Mouse (Mus musculus) common myeloid progenitor, adult 5-6 weeks (primary cell): ENCODE results near the gene Homer2. TPM values are rescaled to one million over a fixed set of nuclear protein-coding genes. Genes with fewer than 3 reads are reported as not detected.

Source experiments
- ATAC-seq: replicated peaks from 2 replicates; pipeline ENCODE4 v1.8.0; 2016; ENCODE audit warnings: low read depth, mild to moderate bottlenecking, moderate TSS enrichment, inconsistent platforms; ENCODE audit not compliant: poor library complexity, severe bottlenecking
- total RNA-seq: library from RNA; stranded (forward); fragments of 200-1000, 187-1606 nt; gene quantifications from 2 replicates; pipeline ENCODE4 v1.2.3, GENCODE M21; 2017

Gene Homer2
- total RNA-seq, 1 experiment from 2014 or later, result 0.78 TPM

DNA sequence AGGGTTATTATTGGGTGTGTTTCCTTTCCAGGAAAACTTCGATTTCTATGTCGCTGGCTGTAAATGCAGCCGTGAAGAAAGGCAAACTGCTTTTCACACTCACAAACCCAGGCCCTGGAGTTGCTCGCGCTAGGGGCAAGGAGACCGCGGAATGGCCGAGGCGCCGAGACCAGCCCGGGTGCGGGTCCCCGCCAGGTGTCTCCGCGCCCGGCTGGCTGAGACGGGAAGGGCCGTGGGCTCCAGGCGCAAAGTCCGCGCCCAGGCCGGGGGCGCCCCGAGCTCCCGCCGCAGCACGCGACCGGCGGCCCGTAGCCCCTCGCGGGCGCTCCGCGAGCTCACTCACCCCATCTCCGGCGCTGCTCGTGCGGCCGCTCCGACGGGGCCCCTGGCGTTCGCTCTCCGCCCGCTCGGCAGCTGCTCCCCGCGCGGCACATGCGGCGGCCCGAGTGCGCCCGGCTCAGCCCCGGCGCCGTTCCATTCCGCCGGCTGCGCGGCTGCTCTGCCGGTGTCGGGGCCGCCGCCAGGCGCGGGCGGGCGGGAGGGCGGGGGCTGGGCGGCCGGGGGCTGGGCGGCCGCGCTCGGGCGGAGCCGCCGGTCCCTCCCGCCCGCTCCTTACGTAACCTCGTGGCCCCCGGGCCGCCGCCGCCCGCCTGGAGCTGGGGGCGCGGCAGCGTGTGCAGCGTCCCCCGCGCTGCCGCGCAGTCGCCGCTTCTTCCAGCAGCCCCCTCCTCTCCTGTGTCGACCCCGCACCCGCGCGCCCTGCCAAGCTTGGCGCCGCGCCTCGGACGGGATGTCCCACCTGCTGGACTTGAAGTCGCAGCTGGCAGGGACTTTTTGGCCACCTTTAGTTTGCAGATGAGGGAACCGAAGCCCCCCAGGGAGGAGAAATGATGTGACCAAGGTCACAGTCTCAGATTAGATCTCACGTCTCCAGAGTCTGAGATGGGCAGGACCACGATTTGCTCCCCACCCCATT lies 623 bp downstream of the Homer2 start:
- ATAC-seq, result no peak; the same call in 1 of the 2 replicates

DNA sequence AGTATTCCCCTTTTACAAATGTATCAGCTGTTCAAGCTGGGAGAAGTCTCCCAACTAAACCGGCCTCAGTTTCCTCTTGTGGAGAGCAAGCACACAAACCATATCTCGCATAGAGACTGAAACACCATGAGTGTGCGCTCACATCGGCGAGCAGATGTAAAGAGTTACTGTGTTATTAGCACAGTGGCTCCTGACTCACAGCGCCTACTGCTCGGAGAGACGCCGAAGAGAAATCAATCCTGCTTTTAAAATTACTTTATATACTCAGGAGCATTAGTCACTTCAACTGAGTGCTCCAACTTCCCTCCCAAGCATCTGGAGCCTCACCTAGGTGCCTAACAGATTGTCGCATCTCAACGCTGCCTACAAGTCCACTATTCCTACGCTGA lies 1.3 kb downstream of the Homer2 start:
- ATAC-seq, result 0 out of 2 replicates have a peak, but pooled peaks have one; percentile 6

DNA sequence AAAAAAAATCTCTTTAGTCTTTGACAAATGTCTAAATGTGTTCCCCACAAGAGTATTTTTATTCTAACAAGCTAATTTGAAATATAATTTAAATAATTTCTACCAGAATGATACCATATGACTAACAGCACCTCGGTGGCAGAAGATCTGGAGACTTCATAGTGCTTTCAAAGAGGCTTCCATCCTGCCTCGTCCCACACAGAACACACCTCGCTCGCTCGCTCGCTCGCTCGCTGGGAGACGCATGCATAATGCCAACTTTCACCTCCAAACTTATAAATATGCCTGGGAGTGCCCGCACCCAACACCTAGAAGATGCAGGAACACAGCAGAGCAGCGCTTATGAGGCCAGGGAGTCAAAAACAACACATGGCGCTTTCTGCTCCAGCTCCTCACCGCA lies 9.0 kb downstream of the Homer2 start:
- no peak for ATAC-seq

DNA sequence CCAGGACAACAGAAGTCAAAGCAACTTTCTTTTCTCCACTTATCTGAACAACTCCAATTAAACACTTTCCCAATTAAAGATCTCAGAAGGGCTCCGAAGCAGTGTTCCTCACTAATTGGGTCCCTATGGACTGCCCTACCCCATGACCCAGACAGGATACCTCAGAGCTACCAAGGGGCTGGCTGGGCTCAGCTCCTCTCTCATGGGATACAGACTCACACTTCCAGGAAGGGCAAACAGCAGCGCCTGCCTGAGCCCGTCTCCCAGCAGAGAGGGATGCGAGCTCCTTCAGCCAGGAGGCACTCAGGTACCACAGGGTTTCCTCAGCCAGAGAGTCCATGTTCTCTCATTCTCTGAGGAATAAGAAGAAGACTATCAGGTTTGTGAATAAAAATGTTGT lies 9.4 kb downstream of the Homer2 start:
- ATAC-seq, result no peak

DNA sequence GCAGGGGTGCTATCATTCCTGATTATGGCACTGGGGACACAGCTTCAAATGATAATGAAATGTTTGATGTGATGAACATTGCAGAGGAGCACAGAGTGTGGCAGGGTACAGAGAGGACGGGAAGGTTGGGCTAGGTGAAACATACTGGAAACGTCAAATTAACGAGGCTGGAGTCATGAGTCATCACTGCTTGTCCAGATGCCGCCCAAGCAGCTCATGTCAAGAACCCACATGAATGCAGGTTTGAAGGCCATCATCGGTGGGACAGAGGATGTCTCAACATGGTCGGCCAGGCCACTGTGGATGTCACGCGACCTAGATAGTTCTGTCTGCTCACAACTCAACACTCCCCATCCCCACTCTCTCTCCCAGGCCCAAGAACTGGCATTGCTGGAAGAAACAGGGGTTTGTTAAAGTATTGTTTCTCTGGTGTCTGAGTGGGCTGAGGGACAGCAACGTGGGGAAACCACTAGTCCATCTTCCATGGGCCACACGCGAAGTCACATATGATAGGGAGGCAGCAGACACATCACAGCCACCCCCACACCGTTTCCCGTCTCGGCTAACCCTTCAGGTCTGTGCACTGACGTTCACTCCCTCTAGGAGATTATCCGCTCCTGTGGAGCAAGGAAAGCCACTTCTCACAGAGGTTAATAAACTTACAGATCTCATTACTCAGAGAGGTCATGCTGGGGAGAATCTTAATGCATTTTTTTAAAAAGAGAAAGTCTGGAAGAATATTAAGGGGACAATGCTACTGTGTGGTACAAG lies 11.4 kb downstream of the Homer2 start:
- ATAC-seq, result no peak

DNA sequence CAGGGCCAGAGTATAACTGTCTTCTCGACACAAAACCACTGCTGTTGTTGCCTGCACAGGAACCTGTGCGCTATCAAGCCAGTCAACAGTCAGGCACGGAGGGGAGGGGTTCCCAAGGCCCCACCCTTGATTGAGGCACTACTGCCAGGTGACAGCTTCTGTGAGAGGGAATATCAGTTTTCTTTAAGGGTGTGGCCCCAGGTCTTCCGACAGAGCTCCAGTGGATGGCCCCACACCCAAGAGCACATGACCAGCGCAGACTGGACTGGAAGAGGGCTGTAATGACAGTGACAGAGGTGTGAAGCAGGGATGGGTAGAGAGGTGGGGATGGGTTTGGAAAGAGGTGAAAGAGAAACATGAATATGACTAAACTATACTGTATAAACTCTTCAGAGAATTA lies 16.3 kb downstream of the Homer2 start:
- ATAC-seq, result no peak

DNA sequence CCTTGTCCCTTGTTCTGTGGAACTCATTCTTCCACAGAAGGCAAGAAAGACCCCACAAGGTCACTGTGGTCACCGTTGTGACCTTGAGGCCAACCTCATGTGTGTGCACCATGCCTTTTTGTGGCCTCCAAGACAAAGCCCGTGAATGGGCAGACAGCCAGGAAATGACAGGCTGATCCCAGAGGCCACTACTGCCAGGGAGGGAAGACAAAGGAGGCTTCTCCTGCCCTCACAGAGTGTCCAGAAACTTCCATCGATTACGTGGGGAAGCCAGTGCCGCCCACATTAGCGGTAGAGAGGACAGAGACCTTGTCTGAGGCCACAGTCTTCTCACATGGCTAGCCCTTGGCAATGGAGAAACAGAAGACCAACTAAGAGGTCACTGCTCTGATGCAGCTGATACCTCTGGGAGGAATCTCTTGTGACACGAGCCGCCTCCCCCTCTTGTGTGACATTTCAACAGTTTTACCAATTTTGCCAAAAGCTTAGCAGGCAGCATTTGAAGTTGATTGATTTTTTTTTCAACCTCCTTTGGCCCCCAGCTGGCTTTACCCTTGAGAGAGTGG lies 18.1 kb downstream of the Homer2 start:
- no peak for ATAC-seq

DNA sequence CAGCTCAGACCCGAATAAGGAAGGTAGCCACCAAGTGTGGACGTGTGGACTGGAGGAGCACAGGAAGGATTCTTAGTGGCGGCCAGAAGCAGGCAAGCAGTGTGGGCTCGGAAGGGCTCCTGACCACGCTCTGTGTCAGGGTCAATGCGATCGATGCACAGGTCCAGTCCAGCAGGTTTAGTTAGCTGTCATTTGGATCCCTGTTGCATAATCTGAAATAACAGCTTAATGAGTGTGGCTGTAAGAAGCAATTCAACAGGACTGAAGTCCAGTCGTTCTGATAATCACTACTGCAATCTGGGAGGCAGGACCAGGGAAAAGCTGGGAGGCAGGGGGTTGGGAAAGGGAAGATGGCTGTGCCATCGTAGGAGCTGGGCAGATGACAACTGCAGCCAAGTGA lies 18.9 kb downstream of the Homer2 start:
- no peak for ATAC-seq

DNA sequence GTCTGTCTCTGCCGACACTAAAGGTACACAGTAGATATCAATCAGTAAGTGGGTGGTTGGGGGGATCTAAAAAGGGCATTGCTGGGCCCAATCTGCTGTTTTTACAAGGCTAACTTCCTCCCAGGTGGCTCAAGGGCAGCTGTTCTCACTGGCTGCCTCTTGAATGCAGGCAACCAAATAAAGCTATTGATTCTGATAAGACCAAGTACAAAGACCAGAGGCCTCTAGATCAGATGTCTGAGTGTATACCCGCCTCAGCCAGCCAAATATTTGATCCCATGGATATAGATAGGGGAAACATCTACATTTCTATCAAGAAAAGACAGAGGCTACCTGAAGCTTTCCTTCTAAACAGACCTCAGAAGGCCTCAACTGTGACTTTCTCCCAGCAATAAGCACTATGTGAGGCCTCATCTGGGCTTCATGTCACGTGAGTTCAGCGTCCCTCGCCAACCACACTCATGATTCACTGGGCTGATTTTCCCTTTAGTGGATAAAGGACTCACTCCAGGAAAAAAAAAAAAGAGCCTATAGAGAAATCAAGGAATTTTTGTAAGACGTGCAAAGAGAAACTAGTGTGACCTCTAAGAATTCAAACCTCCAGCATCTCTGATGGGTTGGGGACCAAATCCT lies 19.5 kb downstream of the Homer2 start:
- no peak for ATAC-seq

DNA sequence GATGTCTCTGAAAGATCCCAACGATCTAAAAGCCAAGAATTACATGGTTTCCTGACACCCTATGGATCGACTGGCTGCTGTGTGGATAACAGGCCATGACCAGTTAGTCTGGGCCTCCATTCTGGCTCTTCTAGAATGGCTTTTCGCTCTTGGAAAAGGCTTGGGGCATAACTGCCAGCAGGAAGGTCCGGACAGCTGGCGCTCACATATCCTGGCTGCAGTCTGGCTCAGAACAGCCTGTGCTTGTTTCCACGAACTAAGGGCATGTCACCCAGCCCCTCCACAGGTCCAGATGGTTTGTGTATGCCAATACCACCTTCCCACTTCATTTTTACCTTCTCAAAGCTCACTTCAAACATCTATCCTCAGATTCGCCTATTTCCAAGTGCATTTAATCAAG lies 22.0 kb downstream of the Homer2 start:
- ATAC-seq, result no peak

DNA sequence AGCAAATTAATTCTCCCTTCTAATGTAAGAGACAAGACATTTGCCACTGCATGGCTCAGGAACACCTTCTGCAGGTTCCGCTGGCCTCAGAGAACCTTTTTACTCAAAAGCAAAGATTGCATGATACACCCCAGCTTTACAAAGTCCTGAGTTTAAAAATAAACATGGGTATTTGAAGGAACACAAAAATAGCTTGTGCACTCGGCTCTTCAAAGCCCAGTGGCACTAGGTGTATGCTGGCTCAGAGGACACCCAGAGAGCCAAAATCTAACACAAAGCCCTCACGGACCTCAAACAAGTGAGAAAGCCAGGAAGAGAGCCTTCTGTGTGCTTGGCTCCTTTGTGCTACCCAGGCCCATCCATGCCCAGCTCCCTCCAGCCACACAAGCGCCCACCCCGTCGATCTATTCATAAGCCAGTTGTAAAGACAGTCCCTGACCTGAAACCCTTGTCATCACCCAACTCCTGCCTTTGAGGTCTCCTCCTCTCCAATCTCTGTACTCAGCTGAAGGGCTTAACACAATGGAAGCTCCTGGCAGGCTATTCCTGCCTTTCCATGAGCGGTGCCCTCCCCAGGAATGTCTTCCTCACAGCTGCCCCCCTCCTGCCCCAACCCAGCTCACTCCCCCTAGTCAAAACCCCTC lies 23.4 kb downstream of the Homer2 start:
- no peak for ATAC-seq

DNA sequence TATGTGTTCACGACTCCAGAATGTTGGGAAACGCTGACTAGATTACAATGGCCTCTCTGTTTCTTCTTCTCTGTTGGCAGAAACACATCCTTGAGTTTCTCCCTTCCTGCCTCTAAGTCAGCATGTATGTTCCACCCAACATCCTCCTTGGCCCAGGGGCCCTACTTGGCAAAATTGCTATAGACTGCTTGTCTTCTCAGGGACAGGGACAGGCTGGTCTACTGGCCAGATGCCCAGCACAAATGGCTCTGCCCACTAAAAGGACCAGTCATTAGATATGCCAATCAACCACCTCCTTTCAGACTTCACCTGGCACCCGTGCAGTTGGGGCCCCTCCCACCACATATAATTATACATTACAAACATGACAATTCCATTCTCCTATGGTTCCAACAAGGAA lies 25.9 kb downstream of the Homer2 start:
- no peak for ATAC-seq

DNA sequence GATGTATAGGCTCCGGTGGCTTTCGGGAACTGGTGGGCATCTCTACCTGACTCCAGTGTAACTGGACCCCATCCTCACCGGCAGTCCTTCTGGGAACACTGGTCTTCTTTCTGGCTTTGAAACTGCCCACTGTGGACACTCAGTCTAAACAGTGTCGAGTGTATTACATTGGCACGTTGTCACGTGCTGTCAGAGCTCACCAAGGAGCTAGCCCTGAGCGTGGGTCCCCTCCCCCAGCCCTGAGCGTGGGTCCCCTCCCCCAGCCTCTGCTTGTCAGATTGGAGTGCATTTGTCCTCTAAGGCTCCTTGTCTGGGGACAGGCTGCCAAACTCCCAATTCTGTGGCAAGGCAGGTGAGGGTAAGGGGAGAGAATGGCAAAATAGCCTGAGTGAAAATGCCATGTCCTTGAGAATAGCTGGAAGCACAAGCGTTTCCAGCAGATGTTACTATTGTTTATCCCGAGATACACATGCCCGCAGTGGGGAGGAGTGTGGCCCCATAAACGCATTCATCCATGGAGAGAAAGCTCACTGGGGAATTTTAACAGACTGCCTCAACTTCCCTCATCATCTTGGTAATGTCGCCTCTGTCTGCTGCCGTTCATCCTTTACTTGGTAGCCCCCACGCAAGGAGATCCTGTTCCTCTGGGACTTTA lies 33.8 kb downstream of the Homer2 start:
- ATAC-seq, result no peak

DNA sequence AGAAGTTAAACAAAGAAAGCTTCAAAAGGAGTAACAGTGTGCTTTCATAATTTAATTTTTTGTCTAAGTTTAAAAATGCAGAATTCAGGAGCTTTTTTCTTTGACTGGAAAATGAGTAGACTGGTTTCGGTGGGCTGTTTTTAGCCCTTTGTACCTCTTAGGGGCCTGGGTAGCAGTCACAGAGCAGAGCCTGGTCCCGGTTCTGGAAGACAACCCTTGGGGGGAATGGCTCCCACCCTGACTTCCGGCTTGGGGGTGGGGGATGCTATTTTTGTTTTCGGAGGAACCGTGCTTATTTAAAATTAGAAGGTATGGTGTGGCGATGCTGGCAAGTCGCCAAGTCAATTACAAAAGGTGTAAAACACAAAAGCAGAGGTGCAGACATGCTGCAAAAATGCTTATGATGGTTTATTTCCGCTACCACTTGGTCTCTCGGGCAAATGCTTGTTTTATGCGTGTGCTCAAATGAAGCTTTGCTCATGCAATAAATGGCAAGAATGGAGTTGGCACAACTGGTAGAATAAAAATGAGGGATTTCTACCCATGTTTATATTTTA lies 34.5 kb downstream of the Homer2 start:
- no peak for ATAC-seq

DNA sequence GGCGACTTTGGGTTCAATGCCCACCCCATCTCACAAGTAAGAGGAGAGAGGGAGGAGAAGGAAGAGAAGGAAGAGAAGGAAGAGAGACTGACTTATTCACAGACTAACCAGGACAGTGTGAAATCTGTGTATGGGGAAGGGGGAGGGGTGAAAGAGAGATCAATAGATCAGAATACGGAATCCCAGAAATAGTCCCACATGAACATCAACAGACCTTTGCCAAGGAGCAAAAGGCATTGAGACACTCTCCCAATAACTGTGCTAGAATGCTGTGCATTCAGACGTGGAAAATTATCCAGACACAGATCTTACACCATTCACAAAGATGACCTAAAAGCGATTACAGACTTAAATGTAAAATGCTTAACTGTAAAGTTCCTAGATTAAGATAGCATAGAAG lies 40.2 kb downstream of the Homer2 start:
- no peak for ATAC-seq

DNA sequence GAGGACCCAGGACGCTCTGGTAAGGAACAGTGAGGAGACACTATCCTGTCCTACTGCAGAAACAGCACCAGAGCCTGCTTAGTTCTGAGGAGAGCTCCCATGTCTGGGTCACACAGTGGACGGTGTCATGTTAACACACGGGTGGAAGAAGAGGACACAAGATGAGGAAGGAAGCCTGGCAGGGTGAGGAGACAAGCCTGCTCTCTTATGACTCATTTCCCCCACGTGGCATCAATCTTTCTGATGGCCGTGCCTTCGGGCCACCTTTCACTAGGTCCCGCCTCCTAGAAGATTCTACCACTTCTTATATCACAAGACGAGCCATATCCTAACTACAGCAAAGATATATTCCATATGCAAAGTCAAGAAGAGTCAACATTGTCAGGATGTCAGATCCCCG lies 40.7 kb downstream of the Homer2 start:
- ATAC-seq, result peak; percentile 63

DNA sequence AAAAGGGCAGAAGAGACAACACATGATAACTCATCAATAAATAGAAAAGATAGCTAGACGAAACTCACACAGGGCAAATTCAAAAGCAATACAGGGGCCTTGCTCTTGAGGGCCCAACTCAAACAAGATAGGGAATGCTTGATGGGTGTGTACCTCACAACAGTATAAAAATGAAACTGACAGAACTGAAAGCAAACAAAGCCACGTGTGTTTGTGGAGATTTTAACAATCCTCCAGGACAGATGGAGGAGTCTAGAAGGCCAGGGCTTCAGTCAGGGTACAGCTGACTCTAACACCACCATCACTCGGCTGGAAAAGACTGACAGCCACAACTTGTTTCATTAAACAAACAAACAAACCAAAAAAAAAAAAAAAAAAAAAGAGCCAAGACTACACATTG lies 44.3 kb downstream of the Homer2 start:
- no peak for ATAC-seq

DNA sequence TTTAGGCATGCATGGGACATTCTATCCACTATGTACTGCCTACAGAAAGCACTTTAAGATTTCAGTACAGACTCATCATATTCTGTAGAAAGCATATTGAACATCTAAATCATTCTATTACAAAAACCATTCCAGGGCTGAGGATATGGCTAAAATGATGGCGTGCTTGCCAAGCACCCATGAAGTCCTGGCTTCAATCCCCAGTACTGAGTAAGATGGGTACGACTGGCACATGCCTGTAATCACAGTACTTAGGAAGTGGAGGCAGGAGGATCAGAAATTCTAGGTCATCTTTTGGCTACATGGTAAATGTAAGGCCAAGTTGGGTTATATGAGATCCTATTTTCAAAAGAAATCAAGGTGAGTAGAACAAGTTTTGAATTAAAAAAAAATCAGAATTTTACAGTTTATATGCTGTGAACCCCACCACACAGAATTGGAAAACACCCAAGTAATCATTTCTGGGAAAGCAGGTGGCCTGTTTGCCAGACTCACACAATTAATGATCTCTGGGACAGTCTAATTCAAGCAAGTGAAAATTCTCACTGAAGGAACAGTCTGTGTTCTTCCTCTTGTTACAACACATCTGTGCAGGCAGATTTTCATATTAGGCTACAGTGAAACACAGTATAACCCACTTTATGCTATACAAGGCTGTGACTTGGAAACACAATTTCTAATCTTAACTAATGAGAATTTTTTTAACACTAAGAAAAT lies 49.5 kb downstream of the Homer2 start:
- no peak for ATAC-seq

DNA sequence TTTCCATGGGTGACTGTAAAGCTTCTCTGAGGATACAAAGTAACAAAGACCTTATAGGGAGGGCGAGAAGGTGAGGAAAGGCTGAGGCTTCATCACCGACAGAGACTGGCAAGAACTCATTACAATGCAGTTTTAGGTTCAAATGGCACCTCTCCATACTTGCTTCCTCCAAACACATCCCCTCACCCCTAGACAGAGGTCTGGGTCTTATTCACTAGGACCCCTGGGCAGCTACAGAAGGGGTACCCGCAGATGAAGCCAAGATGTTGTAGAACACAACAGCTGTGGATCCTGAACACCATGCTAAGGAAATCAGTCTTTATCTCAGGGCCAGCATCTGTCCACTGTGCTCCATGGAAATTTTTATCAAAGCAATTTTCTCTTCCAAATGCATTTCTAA lies 50.3 kb downstream of the Homer2 start:
- ATAC-seq, result no peak
